Mouse (Mus musculus) urinary bladder, postnatal 36 days (tissue): ENCODE measurements around the gene Wsb1.
"Not testable (repeated sequence)": the region's sequence is repeated elsewhere in the genome, so short reads cannot be mapped to it uniquely, and the experiment has no call there.

Source experiments
- DNase-seq, 2 experiments: peaks; one replicate each; pipeline ENCODE4 v3.0.0; 2022; ENCODE audit warnings: low spot score in 2 of 2, mixed read lengths in 1 of 2

The Wsb1 gene

DNA sequence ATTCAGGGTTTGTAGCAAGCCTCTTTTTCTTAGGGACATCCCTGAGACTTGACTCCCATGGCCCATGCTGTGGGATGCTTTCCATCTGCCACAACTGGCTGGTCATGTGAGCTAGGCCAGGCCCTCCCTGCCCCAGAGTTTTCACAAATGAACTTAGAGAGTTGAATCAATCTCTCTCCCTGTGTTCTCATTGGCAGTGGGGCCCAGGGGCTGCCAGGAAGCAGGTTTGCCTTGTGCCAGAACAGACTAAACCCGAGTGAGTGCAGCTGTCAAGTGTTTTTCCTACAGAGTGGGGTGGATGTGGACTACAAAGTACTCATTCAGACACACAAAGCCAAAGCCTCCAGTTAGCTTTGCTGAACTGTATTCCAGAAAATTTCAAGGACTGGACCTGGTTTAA lies 12.7 kb upstream of the Wsb1 start:
- DNase-seq: no peak

DNA sequence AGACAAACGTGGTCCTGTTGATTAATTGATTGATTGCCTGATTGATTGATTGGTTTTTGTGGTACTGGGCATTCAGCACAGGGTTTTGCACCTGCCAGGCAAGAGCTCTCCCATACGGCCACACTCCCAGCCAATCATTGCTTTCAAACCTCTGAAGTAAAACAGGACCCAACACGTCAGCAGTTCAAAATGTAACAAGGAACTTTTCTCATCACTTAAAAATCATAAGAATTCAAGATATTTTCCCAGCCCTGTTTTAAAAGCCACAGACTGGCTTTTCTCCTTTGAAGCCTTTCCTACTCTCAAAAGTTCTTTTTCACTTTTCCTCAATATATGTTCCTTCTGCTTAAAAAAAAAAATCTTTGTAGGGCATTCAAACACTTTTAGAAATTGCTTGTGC lies 9.9 kb upstream of the Wsb1 start:
- no peak for DNase-seq

DNA sequence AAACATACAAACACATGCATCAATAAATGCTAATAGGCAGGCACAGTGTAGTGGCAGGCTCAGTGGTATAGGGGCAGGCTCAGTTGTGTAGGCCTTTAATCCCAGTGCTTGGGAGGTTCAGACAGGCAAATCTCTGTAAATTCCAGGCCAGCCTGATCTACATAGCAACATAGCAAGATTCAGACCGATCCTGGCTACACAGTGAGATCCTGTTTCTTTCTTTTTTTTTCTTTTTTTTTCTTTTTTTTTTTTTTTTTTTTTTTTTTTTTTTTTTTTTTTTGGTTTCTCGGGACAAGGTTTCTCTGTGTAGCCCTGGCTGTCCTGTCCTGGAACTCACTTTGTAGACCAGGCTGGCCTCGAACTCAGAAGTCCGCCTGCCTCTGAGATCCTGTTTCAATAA lies 5.7 kb upstream of the Wsb1 start:
- not testable (repeated sequence) for DNase-seq

DNA sequence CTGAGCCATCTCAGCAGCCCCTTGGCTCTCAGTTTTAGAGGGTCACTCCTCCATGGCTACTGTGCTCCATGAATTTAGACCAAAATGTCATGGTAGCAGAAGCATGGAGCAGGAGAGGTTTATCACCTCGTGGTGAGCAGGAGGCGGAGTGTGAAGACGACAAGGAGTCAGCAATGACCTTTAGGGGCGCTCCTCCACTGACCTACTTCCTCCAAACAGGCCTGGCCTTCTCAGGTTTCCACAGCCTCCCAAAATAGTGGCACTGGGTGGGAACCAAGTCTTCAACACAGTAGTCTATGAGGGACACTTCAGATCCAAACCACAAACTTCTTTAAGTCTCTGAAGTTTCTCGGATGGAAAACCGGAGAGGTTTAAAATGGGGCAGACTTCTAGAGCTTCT lies 4.3 kb upstream of the Wsb1 start:
- DNase-seq: no peak

- peak; percentile 39 to 52 for DNase-seq
Observed at GRCm38 (mm10) chr11:79253542-79254390, 705 bp downstream of the Wsb1 start.

GRCm38 (mm10) chr11:79252881-79253541 lies 1.5 kb downstream of the Wsb1 start:
- DNase-seq: peak in 1 of 2 experiments; percentile 29

DNA sequence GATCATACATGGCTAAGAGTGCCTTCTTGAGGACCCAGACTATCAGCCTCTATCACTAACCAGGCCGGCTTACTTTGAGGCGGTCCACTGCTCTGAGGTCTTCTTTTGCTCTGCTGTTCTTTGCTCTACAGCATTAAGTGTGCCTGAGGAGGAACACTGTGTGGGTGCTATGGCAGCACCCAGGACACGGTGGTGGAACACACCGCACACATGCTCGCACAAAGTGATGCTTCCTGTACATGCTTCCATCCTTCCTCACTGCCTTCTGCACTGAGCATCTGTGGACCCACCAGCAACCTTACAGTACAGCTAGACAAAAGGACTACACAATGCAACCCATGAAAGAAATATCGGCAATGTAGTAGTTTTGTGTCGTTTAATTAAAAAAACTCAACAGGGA lies 15.4 kb downstream of the Wsb1 start:
- no peak for DNase-seq

GRCm38 (mm10) chr11:79238398-79238752 lies 16.1 kb downstream of the Wsb1 start:
- no peak for DNase-seq

DNA sequence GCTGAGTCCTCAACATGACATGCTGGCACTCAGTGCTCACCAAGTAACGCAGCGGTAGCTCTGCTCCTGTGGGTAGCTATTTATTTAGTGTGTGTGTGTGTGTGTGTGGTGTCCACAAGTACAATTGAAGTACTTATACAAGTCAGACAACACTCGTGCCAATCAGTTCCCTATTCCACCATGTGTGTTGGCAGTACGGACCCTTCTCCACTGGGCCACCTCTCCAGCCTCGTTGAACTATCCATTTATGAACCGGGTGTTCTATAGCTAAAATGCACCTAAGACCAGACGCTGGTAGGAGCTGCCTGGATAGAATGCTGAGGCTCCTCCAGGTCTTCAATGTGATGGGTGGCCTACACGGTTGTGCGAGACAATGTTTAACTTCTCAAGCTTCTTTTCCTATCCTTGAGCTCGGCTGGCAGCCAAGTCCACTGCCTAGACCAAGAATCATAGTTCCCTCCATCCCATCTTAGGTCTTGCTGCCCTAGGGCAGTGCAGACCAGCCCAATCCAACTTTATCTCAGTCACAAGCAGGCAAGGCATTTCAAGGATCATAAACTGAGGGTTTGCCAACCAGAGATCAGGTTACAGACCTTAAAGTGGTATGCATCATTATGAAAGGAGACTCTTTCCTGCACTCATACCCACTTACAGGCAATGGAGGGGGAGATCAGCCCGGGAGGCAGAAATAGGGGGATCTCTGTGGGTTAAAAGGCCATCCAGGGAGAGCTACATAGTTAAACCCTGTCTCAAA lies 16.6 kb downstream of the Wsb1 start:
- no peak for DNase-seq

GRCm38 (mm10) chr11:79230251-79230570 lies 24.3 kb downstream of the Wsb1 start:
- no peak for DNase-seq

DNA sequence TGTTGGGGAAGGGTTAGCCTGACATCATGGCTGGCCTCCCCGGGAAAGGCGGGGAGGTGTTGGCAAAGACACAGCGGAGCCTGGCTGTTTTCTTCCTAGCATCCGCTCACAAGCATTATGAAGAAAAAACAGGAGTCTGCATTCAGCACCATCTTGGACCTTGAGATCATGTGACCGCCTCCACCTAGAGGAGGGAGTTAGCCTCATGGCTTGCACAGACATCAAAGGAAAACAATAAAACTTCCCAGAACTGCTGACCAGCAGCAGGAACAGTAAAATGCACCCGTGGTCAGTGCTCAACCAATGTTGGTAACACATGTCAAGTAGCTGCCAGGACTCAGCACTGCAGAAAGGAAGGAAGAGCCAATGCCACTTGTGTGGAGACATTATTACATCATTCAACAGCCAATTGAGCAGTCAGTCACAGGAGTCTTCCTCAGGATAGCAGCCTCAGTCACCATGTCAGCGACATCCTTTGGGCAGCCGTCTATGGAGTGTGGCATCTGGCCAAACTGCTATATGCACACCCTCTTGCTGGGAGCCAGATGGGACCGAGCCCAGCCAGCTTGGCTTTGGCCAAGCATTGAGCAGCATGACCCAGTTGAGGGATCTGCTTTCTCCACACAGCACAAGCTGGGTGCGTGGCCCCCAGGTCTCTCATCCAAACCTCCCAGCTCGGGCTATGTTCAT lies 24.8 kb downstream of the Wsb1 start:
- no peak for DNase-seq

DNA sequence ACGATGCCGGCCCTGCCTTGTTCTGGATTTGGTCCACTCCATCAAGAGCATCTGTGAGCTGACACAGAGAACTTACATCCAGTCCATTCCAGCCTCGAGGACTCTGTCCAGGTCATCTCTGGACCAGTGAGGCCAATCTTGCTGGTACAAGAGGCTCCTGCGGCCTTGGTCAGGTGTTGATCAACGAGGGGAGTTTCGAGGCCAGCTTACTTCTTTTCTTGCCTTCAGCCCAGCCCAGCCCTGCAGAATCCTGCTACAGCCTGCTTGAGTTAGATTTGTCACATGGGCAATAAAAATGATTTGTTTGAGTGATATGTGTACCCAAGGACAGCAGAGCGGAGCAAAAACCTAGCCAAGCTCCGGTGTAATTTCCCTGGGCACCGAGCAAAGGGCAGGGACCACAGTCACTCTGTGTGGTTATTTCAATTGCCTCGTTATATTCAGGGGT lies 25.4 kb downstream of the Wsb1 start:
- no peak for DNase-seq

DNA sequence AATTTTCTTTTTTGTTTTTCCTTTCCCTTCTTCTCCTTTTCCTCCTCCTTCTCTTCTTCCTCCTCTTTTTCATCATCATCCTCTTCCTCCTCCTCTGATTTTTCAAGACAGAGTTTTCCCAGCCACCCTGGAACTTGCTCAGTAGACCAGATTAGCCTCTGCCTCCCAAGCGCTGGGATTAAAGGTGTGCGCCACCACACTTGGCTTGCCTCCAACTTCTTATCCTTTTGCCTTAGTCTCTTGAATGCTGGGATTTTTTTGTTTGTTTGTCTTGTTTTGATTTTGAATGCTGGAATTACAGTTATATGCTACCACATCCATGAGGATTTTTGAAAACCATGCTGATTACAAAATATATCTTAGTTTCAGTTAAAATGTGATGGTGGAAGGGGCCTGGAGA lies 26.4 kb downstream of the Wsb1 start:
- DNase-seq: no peak

DNA sequence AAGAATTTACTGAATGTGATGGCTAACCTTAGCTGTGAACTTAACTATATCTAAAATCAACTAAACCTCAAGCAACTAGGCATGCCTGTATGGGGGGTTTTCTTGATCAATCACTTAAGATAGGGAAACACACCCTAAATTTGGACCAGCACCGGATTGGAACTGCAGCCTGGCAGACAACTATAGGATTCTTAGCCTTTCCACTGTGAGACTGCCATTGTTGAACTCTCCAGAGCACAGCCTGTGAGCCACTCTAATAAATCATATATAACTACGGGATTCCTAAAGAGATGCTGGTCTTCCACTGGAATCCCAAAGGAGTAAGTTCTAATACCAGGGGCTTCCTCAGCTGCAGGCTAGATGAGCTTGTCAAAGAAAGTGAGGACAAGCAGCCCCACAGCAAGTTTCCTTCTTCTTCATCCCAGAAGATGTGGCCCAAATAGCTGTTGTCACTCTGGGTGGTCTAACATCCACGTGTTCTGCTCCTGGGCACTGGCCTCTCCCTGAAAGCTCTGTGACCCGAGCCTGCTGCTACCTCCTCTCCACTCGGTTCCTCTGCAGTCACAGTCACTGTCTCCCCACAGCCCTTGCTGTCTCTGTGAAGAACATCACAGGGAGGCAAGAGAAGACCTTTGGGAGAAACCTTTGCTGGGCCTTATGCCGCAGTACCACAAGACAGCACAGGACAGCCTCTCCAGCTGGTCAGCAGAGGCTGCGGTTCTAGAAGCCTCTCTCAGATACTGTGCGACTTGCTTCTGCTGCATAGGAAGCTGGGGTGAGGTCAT lies 28.9 kb downstream of the Wsb1 start:
- DNase-seq: no peak

GRCm38 (mm10) chr11:79224562-79225280 lies 29.8 kb downstream of the Wsb1 start:
- DNase-seq: peak; percentile 90 to 91

GRCm38 (mm10) chr11:79223420-79223819 lies 31.1 kb downstream of the Wsb1 start:
- DNase-seq: no peak

DNA sequence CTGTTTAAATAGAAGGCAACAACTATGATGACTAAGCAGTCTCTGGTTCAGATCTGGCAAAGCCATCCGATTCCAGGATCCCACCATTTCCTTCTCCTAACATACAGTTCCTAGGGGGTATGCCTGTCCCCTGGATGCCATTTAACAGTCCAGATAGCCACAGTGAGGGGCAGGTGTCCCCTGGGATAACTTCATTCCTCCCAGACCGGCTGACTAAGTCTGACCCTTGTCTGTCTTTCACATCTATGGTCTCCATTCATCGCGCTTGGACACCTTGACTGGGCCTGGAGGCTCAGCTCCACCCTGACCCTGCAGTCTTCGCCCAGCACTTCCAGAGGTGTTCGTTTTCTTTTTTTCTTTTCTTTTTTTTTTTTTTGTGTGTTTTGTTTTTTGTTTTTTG lies 31.8 kb downstream of the Wsb1 start:
- DNase-seq: no peak

DNA sequence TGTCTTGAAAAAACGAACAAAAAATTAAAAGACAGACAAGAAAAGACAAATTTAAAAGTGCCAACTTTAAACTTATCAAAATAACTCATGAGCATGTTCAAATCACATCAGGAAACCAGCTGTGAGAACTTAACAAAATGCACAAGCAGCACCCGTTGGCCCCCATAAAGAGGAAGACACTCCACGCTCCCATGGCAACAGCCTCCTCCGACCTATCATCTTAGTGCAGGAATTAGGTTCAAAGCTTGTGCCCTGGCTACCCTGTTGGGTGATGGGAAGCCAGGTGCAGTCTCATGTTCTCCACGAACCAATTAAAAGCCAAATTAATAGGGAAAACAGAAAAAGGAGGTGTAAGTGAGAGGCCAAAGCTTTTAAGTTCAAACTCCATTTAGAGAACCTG lies 32.8 kb downstream of the Wsb1 start:
- DNase-seq: no peak

GRCm38 (mm10) chr11:79218936-79219626 lies 35.4 kb downstream of the Wsb1 start:
- DNase-seq: no peak

DNA sequence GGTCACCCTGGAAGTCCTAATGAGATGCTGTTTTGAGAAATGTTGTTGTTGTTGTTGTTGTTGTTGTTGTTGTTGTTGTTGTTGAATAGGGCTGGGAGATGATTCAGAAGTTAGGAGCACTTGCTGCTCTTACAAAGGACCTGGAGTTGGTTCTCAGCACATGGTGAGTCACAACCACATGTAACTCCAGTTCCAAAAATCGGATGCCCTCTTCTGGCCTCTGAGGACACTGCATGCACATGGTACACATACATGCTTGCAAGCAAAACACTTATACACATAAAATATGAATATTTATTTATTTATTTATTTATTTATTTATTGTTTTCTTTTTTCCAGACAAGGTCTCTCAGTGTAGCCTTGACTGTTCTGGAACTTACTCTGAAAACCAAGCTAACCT lies 36.4 kb downstream of the Wsb1 start:
- no peak for DNase-seq
